Mouse (Mus musculus) midbrain, embryonic 11.5 days (tissue): ENCODE measurements around the gene Plekhg5. TPM values are rescaled to one million over a fixed set of nuclear protein-coding genes. Genes with fewer than 3 reads are reported as not detected.

Experiments used
- ATAC-seq: fragments of 200-750 bp; cut with Nextera tagmentation; 2 replicates; pipeline ENCODE4 v1.8.0; 2017; ENCODE audit warnings: moderate TSS enrichment, moderate library complexity; ENCODE audit not compliant: low FRiP score
- DNase-seq: peaks from one replicate; pipeline ENCODE4 v3.0.0; 2015; ENCODE audit warnings: low spot score; ENCODE audit errors: missing footprints
- H3K27ac ChIP-seq: fragments of 300-500 bp; sonication (generic); 2 replicates; pipeline ENCODE4 v1.5.1; 2014; ENCODE audit warnings: low read depth, low read length
- H3K27me3 ChIP-seq: fragments of 300-500 bp; sonication (generic); 2 replicates; pipeline ENCODE4 v1.6.1; 2014; ENCODE audit warnings: mild to moderate bottlenecking, low read length, moderate library complexity, mixed read lengths; ENCODE audit not compliant: control insufficient read depth, insufficient read depth
- H3K36me3 ChIP-seq: fragments of 300-500 bp; sonication (generic); 2 replicates; pipeline ENCODE4 v1.6.1; 2014; ENCODE audit warnings: mild to moderate bottlenecking, low read length, moderate library complexity, mixed read lengths; ENCODE audit not compliant: control insufficient read depth, insufficient read depth
- H3K4me1 ChIP-seq: fragments of 300-500 bp; sonication (generic); 2 replicates; pipeline ENCODE4 v1.6.1; 2014; ENCODE audit warnings: low read length; ENCODE audit not compliant: control insufficient read depth, insufficient read depth
- H3K4me2 ChIP-seq: fragments of 300-500 bp; sonication (generic); 2 replicates; pipeline ENCODE4 v1.6.1; 2014; ENCODE audit warnings: mild to moderate bottlenecking, moderate library complexity
- H3K4me3 ChIP-seq: fragments of 300-500 bp; sonication (generic); 2 replicates; pipeline ENCODE4 v1.5.1; 2014; ENCODE audit warnings: low read depth, low read length
- H3K9ac ChIP-seq: fragments of 300-500 bp; sonication (generic); 2 replicates; pipeline ENCODE4 v1.6.1; 2014; ENCODE audit warnings: low read length
- H3K9me3 ChIP-seq: fragments of 300-500 bp; sonication (generic); 2 replicates; pipeline ENCODE4 v1.6.1; 2016; ENCODE audit warnings: low read length; ENCODE audit not compliant: control insufficient read depth
- WGBS: fragments of 180-500 bp; shearing (Covaris S2); extraction: QIAGEN DNeasy Blood & Tissue Kit; methylation state at CpG from one replicate; pipeline ENCODE4 v1.1.7; 2014; 5-methylcytosine and 5-hydroxymethylcytosine counted together
- polyA plus RNA-seq: library from polyadenylated mRNA; unstranded; fragments of >200 nt; fragmentation: Nextera tagmentation; extraction: Ambion mirVana; gene quantifications from 2 replicates; pipeline ENCODE4 v1.2.1, GENCODE M21; 2014

The Plekhg5 gene
- polyA plus RNA-seq, 1 experiment from 2014 or later: 5.1 TPM

GRCm38 (mm10) chr4:152125161-152126025 lies 53.1 kb downstream of the Plekhg5 start:
- DNase-seq: peak; percentile 93
- H3K9me3 ChIP-seq: no peaks in the 10 kb centered on the region
- no peak overlapping the region for H3K27ac ChIP-seq
- peaks cover 99% of the 10 kb centered on the region for H3K27me3 ChIP-seq
- H3K4me2 ChIP-seq: peak overlapping the region; percentile 32
- peaks cover 12% of the 10 kb centered on the region for H3K4me1 ChIP-seq
- ATAC-seq: no peak
- H3K9ac ChIP-seq: no peak overlapping the region
- H3K36me3 ChIP-seq: no peaks in the 10 kb centered on the region
- peak overlapping the region; percentile 18 for H3K4me3 ChIP-seq
- WGBS: 4% methylated on average over 56 of the region's 56 CpGs

GRCm38 (mm10) chr4:152126026-152126920 lies 54.0 kb downstream of the Plekhg5 start:
- ATAC-seq: no peak
- H3K27ac ChIP-seq: no peak overlapping the region
- H3K4me2 ChIP-seq: peak overlapping the region; percentile 32
- no peaks in the 10 kb centered on the region for H3K36me3 ChIP-seq
- H3K4me1 ChIP-seq: peaks cover 14% of the 10 kb centered on the region; the same call in 1 of the 2 replicates
- no peak overlapping the region for H3K9ac ChIP-seq
- H3K9me3 ChIP-seq: no peaks in the 10 kb centered on the region
- 3% methylated on average over 65 of the region's 65 CpGs for WGBS
- DNase-seq: peak; percentile 94
- peak overlapping the region; percentile 18 for H3K4me3 ChIP-seq
- H3K27me3 ChIP-seq: peaks cover 99% of the 10 kb centered on the region

- H3K4me1 ChIP-seq: peaks cover 14% of the 10 kb centered on the region
- peaks cover 100% of the 10 kb centered on the region for H3K27me3 ChIP-seq
- no peak overlapping the region for H3K4me2 ChIP-seq
- WGBS: 70% methylated on average over 11 of the region's 11 CpGs
- H3K4me3 ChIP-seq: no peak overlapping the region
- DNase-seq: no peak
- ATAC-seq: no peak
- H3K36me3 ChIP-seq: no peaks in the 10 kb centered on the region
- no peak overlapping the region for H3K9ac ChIP-seq
- H3K9me3 ChIP-seq: no peaks in the 10 kb centered on the region
- H3K27ac ChIP-seq: no peak overlapping the region
Measured at GRCm38 (mm10) chr4:152127884-152128283, 55.6 kb downstream of the Plekhg5 start.

- 49% methylated on average over 5 of the region's 5 CpGs for WGBS
- DNase-seq: peak; percentile 79
- no peak overlapping the region for H3K27ac ChIP-seq
- peaks cover 14% of the 10 kb centered on the region for H3K4me1 ChIP-seq
- peaks cover 100% of the 10 kb centered on the region for H3K27me3 ChIP-seq
- no peak for ATAC-seq
- no peaks in the 10 kb centered on the region for H3K9me3 ChIP-seq
- no peak overlapping the region for H3K9ac ChIP-seq
- no peak overlapping the region for H3K4me3 ChIP-seq
- H3K4me2 ChIP-seq: no peak overlapping the region
- no peaks in the 10 kb centered on the region for H3K36me3 ChIP-seq
Measured at GRCm38 (mm10) chr4:152128784-152129183, 56.5 kb downstream of the Plekhg5 start.

GRCm38 (mm10) chr4:152129395-152129930 lies 57.2 kb downstream of the Plekhg5 start:
- Histone ChIP-seq H3K36me3 (no peaks in the 10 kb centered on the region), H3K4me1 (peaks cover 14% of the 10 kb centered on the region), H3K4me3 (no peak overlapping the region), H3K9me3 (no peaks in the 10 kb centered on the region), H3K4me2 (no peak overlapping the region), H3K9ac (no peak overlapping the region), H3K27me3 (peaks cover 100% of the 10 kb centered on the region), H3K27ac (no peak overlapping the region)
- peak; percentile 81 for DNase-seq
- WGBS: 23% methylated on average over 13 of the region's 13 CpGs
- no peak for ATAC-seq

GRCm38 (mm10) chr4:152130771-152131653 lies 58.7 kb downstream of the Plekhg5 start:
- H3K27ac ChIP-seq: no peak overlapping the region
- DNase-seq (peak; percentile 95), ATAC-seq (peak; percentile 72)
- WGBS: 1% methylated on average over 80 of the region's 85 CpGs
- H3K36me3 ChIP-seq: no peaks in the 10 kb centered on the region
- peak overlapping the region; percentile 29 for H3K4me2 ChIP-seq
- peaks cover 85% of the 10 kb centered on the region for H3K27me3 ChIP-seq
- peaks cover 13% of the 10 kb centered on the region for H3K4me1 ChIP-seq
- peak overlapping the region; percentile 2; the same call in 1 of the 2 replicates for H3K4me3 ChIP-seq
- H3K9ac ChIP-seq: no peak overlapping the region; the same call in 1 of the 2 replicates
- no peaks in the 10 kb centered on the region for H3K9me3 ChIP-seq

GRCm38 (mm10) chr4:152131809-152132771 lies 59.8 kb downstream of the Plekhg5 start:
- 4% methylated on average over 49 of the region's 50 CpGs for WGBS
- no peak overlapping the region for H3K27ac ChIP-seq
- H3K9me3 ChIP-seq: no peaks in the 10 kb centered on the region

More at GRCm38 (mm10) chr4:152131809-152132771, 59.8 kb downstream of the Plekhg5 start:
- no peak overlapping the region for H3K4me3 ChIP-seq
- H3K4me1 ChIP-seq: peaks cover 7% of the 10 kb centered on the region
- ATAC-seq (no peak), DNase-seq (peak; percentile 92)
- no peak overlapping the region for H3K4me2 ChIP-seq
- no peak overlapping the region for H3K9ac ChIP-seq
- H3K36me3 ChIP-seq: no peaks in the 10 kb centered on the region
- H3K27me3 ChIP-seq: peaks cover 75% of the 10 kb centered on the region
